Mouse (Mus musculus) CD4-positive helper T cell, adult 2 months (primary cell): ENCODE measurements around the gene Ptprr.

Experiments
- DNase-seq: peaks from one replicate; pipeline ENCODE4 v3.0.0-alpha.2; 2012; ENCODE audit warnings: low read depth, missing footprints, low spot score

Gene Ptprr

GRCm38 (mm10) chr10:116115881-116116677 is 98.1 kb downstream of the Ptprr start:
- no peak for DNase-seq

DNA sequence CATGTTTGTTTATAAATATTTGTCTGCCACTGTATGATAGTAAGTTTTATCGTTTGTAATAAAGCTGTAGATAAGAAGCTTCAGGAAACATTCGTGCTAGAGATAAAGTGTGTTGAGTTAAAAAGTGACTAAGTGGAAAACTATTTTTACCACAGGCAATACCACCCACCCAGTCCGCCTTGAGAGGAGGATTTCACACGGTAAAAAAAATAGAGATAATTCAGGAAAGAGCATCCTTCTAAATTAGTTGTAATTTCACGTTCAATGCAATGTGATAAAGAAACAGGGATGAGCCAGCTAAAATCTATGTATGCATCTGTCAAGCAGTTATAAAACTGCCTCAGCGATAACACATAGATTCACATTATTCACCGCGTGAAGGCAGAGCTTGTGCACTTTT is 99.0 kb downstream of the Ptprr start:
- no peak for DNase-seq

DNA sequence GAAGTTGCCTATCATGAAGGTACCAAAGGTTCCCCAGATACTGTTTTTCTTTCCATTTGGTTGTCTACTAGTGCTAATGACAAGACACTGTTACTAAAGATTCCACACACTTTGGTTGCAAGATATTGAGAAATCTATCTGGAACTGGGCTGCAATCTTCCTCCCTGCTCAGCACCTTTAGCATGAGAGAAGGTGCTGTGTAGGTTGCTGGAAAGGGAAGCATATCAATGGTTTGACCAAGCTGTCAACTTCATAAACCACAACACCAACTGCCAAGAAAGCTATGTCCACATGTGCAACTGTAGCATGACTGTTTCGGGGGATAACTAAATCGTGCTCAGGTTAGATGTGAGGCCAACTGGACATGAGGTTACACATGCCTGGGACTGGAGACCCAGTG is 103.5 kb downstream of the Ptprr start:
- DNase-seq, result no peak

DNA sequence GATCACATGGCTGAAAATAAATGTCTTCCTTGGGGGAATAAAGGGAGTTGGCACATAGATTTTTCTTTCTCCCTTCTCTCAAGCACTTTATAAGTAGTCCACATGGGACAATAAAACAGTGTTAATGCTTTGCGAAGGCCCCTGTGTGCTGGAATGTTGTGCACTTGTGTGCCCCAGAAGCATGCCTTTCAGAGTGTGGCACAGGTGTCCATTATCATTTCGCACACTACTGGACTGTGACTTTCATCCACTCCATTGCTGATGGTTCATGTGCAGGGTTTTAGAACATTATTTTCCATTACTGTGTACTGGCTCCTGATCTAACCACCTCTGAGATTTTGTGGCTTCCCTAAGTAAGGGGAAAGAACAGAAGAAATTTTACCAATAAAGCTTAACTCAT is 105.8 kb downstream of the Ptprr start:
- no peak for DNase-seq

- no peak for DNase-seq
Observed at GRCm38 (mm10) chr10:116125364-116125763, 107.4 kb downstream of the Ptprr start.

DNA sequence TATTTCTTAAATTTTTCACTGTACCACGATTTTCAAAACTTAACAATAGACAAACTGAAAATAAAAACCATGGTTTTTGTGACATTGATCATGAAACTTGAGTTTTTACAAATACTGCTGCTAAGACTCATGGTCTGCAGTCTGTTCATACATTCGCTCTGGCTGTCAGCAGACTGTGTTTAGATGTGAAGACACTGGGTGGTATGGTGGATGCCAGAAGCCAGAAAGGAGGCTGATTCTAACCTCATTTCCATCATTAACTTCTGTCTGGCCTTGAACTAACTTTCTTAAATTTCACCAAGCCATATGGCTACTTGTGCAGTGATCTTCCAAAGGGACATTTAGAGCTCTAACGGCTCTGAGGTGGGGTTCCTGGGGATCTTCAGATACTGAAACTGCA is 112.4 kb downstream of the Ptprr start:
- no peak for DNase-seq

GRCm38 (mm10) chr10:116131223-116131622 is 113.2 kb downstream of the Ptprr start:
- no peak for DNase-seq

- no peak for DNase-seq
Observed at GRCm38 (mm10) chr10:116132233-116132632, 114.2 kb downstream of the Ptprr start.

GRCm38 (mm10) chr10:116135187-116135586 is 117.2 kb downstream of the Ptprr start:
- DNase-seq, result no peak

GRCm38 (mm10) chr10:116140226-116140625 is 122.2 kb downstream of the Ptprr start:
- DNase-seq, result no peak

DNA sequence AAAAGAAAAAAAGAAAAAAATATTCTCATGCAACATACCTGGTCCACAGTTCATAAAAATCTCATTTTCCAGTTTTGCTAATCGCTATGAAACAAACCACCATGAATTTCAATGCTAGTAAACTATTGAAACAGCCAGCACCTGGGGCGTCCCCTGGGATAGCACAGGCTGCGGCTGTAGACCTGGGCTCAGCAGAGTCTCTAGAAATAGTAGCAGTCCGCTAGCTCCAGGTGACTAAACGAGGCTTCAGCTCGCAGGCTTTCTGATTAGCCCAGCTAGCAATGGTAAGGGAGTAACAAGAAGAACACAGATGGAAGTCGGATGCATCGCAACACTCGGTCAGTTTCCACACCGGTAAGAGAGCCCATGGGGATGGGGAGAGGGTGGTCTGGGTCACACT is 125.7 kb downstream of the Ptprr start:
- DNase-seq, result no peak

DNA sequence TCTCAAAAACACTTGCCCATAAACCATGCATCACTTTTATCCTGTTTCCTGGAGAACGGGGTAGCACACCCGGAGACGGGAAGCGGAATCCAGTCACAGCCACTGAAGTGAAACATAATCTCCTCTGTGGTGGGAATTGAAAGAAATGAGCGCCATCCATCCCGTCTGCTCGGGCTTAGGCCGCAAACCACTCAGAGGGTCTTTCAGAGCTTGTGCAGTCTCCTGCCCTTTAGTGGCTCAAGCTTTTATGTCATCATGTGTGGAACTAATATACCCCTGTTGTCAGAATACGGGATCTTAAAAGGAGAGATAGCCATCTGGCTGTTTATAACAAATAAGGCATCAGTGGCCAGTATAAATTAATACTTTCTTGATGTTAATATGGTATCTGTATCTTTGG is 128.1 kb downstream of the Ptprr start:
- DNase-seq, result no peak

DNA sequence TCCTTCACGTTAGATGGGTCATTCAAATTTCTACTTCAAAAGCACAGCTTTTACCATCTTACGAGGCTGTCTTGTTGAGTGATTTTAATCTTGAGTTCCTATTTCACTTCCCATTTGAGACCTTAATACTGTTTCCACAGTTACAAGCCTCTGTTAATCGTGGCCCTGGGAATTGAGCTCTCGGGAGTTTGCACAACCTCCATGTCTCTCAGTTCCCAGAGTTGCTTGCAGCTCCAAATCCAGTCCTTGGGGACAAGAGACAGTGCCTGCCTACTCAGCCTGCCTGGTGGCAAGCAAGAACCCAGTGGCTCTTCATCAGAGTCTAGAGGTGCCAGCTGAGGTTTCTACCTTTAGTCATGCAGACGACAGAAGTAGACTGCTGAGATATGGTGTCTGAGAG is 136.7 kb downstream of the Ptprr start:
- DNase-seq, result no peak

DNA sequence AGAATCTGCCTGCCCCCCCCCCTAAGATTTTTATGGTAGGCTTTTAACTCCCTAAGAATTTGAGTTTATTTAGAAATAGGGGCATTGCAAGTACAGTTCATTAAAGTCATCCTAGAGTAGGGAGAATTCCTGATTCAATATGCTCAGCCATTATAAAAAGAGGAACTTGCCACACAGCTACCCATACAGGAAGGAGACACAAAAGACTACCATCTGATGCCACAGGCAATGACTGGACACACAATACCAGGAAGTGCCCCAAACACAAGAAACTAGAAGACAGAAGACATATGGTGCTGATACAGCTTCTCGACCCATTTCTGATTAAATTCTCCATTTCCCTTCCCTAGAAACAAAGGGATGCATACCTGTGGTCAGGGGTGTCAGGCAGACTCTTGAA is 138.7 kb downstream of the Ptprr start:
- DNase-seq, result no peak

- no peak for DNase-seq
Observed at GRCm38 (mm10) chr10:116162338-116162737, 144.3 kb downstream of the Ptprr start.

GRCm38 (mm10) chr10:116175324-116175883 is 157.4 kb downstream of the Ptprr start:
- no peak for DNase-seq

- no peak for DNase-seq
Observed at GRCm38 (mm10) chr10:116177390-116178179, 159.6 kb downstream of the Ptprr start.

DNA sequence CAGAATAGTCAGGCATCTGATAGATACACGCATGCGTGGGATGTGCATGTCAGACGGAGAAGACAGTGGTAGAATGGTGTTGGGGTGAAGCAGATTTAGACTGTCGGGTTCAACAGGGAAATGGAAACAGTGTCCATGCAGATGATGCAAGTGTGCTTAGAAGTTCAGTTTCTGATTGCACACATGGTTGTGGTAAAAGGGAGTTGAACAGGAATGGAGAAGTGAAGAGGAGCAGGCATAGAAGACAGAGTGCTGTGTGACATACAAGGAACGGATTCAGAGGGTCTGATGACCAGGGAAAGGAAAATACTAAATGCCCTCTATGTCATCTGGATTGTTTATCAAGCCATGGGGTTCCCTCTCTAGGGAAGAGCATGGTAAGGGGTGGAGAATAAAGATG is 163.2 kb downstream of the Ptprr start:
- DNase-seq, result no peak

GRCm38 (mm10) chr10:116182221-116182620 is 164.2 kb downstream of the Ptprr start:
- no peak for DNase-seq

DNA sequence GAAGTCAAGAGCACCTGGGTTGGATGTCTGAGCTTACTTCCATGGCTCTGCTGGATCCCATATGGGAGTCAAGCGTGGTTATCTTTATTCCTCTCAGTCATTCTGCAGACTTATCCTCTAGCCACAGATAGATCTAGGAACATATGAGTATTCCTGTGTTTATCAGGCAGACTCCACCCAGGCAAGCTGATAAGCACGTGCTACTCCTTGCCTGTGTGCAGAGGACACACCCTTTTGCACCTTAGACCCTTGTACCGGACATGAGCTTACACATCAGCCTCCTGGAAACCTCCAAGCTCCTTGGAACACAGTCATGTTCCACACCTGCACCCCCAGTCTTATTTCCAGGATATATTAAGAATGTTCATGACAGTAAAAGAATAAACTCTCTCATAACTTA is 165.2 kb downstream of the Ptprr start:
- no peak for DNase-seq

DNA sequence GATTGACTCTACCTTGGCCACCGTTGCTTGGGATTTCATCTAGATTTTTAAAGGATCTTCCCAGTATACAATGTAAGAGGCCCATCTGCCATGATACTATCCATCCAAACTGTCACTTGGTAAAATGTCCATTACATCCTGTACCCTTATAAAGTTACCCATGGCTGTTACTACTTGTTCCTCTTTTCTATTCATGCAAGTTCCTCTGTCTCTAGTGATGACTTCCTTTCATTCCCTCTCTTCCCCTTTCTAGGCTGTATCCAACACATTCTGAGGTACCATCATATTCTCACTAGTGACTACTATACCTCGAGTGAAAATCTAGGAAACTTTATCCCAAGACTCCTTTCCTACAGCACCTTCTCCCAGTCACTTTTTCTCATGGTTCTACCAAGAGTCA is 173.7 kb downstream of the Ptprr start:
- DNase-seq, result no peak

DNA sequence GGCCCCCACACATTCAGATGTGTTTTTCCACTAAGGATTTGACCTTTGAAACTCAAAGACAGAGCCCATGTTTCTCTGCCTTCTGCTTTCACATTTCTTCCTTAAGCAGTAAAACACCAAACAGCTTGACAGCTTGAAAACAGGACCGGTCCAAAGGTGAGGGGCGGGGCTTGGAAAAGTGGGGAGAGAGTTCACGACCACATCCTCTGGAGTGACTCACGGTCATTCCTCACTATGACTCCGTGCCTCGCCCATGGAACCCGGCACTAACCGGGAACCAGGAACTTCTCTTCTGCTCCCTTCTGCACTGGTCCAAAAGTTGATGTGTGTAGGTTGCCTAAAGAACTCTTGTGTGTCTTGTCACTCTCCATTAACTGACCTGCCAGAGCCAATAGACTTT is 174.3 kb downstream of the Ptprr start:
- no peak for DNase-seq

DNA sequence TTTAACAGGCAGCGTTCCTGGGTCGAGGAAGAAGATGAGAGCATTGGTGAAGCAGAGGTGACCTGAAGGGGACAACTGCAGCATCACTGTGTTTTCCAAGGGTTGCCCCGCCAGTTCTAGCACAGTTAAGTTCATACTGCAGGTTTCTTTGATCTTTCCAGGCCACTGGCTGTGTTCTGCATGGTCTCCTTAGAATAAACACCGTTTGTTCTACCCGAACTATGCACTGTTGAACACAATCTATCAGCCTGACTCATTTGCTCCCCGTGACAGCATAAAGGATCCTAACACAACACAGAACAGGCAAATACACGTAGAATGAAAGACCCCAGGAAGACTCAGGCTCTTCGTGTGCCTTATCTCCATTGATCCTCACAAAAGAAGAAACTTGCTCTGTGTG is 176.4 kb downstream of the Ptprr start:
- DNase-seq, result no peak
